Mouse (Mus musculus) megakaryocyte, embryonic 14.5 days (primary cell): ENCODE measurements at regions not wholly inside any gene's neighbourhood (a gene's known extent, or its start where the extent isn't known, plus 50 kb on each side); places are given as distances from the start of the nearest gene placed in this dataset.

Experiments used
- FLI1 ChIP-seq: IDR thresholded peaks from 2 replicates; pipeline ENCODE4 v1.6.1; 2012; ENCODE audit warnings: low read length, inconsistent platforms, mixed read lengths
- GATA1 ChIP-seq: IDR thresholded peaks from 3 replicates; pipeline ENCODE4 v1.6.1; 2012; ENCODE audit warnings: mixed read lengths, low read length, inconsistent platforms, borderline replicate concordance

DNA sequence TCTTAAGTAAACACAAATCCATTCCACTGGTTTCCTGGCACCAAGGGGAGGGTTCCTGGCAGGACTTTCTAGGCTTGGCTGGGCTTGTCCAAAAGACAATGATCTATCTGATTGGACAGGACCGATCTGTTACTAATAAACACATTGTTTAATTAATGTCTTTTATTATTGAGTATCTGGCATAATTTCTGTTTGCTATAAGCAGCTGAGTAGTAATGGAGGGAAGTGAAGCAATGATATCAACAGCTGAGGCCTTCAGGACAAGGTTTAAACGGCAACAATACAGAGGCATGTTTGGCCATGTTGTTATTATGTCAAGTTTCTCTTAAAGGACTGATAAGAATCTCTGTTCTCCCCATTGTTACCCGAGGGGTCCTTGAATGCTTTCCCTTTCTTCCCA lies 93.5 kb upstream of the Fat4 start:
- TF ChIP-seq GATA1 (no peak), FLI1 (no peak)
